Mouse (Mus musculus) embryonic stem cell, embryonic (primary cell): ENCODE results near the gene Olfr71.

Experiments
- CTCF ChIA-PET, 4 experiments: fragments of 300-600 bp in 2 of 4; fragments of 350-600 bp in 2 of 4; sonication (Branson Sonifier 250); formaldehyde crosslinking; loops; one replicate each; lab custom pipeline; 2022; ENCODE audit warnings: inconsistent platforms in 2 of 4; lab: Charles Lee
- POLR2A ChIA-PET, 4 experiments: fragments of 300-600 bp in 2 of 4; fragments of 350-600 bp in 2 of 4; sonication (Branson Sonifier 250); formaldehyde crosslinking; loops; one replicate each; lab custom pipeline; 2022; ENCODE audit warnings: antibody characterized with exemption in 4 of 4, inconsistent platforms in 1 of 4; lab: Charles Lee

Gene Olfr71

DNA sequence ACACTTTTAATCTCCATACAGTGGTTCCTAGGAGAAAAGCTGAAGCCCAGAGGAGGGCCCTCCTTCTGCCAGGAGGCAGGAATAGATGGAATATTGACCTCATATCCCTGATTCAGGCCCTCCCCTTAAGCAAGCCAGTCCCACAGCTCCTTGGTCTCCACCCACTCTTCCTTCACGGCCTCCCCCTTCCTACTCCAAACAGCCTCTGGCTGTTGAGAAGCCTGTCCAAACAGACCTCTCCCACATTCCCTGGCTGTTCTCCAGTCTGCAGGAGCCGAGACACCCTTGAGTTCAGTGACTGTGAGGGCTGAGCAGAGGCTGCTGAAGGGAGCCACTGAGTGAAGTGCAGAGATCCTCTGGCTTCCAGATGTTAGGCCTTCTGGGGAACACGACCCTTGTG lies 16.9 kb upstream of the Olfr71 start, which contains the start of gene Hrct1:
Gene Hrct1 (plus strand): TSS at position 194 of the 400 bp plus-strand sequence.
- ChIA-PET POLR2A (interaction anchor here in 2 of 4 experiments (0.8 to 2.3 kb wide), 5 partner anchors 13 to 285 kb away, joined by 3 to 8 read pairs (median 4); no protein-coding TSS in a partner anchor), CTCF (interaction anchor here (0.5 to 2.6 kb wide), 10 partner anchors 34 to 1237 kb away, joined by 3 to 10 read pairs (median 4); no protein-coding TSS in a partner anchor)

DNA sequence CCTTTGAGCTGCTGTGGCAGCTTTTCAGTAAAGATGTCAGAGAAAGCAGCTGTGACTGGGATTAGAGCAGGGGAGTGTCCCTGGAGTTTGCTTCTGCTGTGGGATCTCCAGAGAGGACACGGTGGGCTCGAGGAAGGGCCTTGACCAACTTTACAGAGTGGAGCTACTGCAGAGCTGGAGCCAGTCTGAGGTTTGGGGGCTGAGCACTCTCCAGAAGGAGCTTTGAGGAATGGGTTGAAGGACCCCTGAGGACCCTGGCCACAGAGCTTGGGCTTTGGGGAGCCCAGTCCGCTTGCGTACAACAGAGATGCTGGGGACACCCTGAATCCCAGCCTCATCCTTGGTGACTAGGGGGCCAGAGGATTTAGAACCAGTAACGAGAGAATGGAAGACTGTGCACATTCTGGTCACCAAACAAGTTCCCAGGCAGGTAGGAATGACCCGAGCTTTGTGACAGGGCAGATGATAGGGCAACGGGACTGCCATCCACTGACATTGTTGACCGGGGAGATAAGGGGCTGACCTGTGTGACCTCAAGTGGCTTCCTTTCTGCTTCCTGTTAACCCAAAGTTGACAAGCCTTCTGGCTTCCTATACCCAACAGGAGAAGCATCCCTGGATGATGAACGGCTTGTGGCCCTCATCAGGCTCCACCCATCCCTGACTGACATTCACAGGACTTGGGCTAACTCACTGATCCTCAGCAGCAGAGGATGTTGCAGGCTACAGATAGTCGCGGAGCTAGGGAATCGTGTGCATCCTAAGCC lies 16.4 kb upstream of the Olfr71 start:
- CTCF ChIA-PET: interaction anchor here (0.5 to 2.6 kb wide), 15 partner anchors 12 to 1238 kb away, joined by 3 to 10 read pairs (median 4); no protein-coding TSS in a partner anchor
- POLR2A ChIA-PET: interaction anchor here in 3 of 4 experiments (0.6 to 1.6 kb wide), 7 partner anchors 13 to 286 kb away, joined by 3 to 5 read pairs (median 4); no protein-coding TSS in a partner anchor

DNA sequence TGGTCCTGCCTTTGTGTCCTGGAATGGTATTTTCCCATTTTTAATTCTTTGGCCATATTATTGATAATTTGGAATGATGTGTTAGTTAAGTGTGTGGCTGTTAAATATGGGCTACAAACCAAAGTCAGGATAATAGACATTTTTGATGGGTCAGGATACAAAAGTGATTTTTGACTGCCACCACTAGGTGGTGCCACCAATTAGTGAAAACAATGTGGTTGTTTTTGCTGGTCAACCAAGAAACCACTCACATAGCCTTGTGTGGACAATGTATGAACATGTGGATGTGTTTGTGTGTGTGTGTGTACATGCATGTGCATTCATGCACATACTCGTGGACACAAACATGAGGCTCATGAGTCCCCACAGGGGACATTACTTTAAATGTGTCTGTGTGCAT lies 14.7 kb upstream of the Olfr71 start:
- POLR2A ChIA-PET: no interaction called here
- CTCF ChIA-PET: interaction anchor here in 2 of 4 experiments (0.8 to 1.2 kb wide), 3 partner anchors 11 to 201 kb away, joined by 3 to 5 read pairs (median 3); no protein-coding TSS in a partner anchor

DNA sequence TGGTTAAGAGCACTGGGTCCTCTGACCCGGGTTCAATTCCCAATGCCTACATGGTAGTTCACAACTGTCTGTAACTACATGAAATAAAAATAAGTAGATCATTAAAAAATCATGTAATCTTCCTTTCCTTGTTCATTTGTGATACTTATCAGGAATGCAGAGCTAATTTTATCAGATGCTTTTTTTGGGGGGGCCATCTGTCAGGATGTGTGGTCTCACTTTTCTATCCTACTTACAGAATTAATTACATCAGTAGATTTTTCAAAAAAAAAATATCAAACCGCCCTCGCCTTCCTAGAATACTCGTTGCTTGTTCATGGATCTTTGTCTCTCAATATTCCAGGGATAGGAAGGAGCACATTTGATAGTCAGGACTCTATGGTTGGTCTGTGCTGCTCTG lies 12.1 kb upstream of the Olfr71 start:
- POLR2A ChIA-PET: interaction anchor here in 1 of 4 experiments (0.6 to 1.8 kb wide), 2 partner anchors 9 to 55 kb away, joined by 3 to 5 read pairs; no protein-coding TSS in a partner anchor

DNA sequence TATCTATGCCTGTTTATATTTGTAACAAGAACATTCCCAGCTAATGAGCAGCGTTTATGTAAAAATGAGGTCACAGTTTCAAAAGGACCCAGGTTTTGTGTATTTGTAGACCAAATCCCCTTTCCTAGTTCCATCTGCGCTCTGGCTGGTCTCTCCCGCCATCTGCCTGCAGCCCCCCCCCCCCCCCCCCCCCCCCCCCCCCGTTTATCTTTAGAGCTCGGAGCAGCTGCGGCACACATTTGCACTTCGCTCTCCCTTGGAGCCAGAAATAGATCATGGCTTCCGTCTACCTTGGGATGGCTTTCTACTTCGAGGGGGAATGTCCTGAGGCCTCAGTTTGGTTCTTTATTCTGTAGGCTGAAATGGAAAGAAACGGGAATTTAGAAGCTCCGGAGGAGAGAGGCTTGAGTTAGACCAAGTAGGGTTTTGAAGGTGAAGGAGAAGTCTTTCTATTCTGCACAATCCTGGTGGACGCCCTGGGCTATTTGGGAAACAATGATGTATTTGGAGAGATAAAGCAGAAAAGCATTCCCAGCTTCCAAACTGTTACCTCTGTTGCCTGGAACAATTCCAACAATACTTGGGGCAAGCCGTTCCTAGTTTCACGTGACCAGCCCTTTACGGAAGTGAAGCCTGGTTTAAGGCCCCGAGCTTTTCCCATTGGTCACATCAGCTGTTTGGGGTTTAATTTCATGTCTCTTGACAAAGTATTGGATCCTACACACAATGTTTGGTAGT lies 10.6 kb upstream of the Olfr71 start:
- POLR2A ChIA-PET: interaction anchor here in 3 of 4 experiments (0.5 to 1.8 kb wide), 8 partner anchors 10 to 348 kb away, joined by 3 to 6 read pairs (median 4); no protein-coding TSS in a partner anchor
- CTCF ChIA-PET: interaction anchor here (0.6 to 1.5 kb wide), 13 partner anchors 8 to 339 kb away, joined by 3 to 7 read pairs (median 4); partner anchors contain the start of gene Rusc2 (in 1 of the 4)

More for the DNA sequence above, 12.1 kb upstream of the Olfr71 start:
- CTCF ChIA-PET: interaction anchor here in 3 of 4 experiments (0.6 to 1.4 kb wide), 3 partner anchors 10 to 402 kb away, joined by 4 to 6 read pairs (median 6); no protein-coding TSS in a partner anchor

DNA sequence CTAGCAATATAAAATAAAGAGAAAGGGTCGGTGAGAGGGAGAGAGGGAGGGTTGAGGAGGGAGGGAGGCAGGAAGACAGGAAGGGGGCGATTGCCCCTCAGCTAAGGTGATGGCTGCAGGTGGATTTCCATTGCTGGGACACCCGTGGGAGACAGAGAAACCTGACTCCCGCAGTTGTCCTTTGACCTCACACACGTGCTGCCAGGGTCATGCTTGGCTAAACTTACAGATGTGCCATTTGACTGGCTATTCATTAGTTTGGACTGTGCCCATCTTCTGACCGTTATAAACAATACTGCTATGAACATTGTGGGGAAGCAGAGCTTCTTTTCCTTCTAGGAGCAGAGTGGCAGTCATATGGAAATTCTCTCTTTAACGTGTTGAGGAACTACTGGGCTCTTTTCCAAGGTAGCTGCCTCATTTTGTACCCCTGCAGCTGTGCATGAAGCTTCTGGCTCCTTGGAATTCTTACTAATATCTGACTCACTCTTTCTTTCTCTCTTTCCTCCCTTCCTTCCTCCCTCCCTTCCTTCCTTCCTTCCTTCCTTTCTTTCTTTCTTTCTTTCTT lies 3.7 kb upstream of the Olfr71 start:
- POLR2A ChIA-PET: interaction anchor here in 2 of 4 experiments (0.7 to 1.5 kb wide), 2 partner anchors 39 to 42 kb away, joined by 3 read pairs; no protein-coding TSS in a partner anchor
- CTCF ChIA-PET: interaction anchor here (0.6 to 2.8 kb wide), 10 partner anchors 8 to 109 kb away, joined by 3 to 26 read pairs (median 4); partner anchors contain the start of gene Npr2 (in 1 of the 4)

DNA sequence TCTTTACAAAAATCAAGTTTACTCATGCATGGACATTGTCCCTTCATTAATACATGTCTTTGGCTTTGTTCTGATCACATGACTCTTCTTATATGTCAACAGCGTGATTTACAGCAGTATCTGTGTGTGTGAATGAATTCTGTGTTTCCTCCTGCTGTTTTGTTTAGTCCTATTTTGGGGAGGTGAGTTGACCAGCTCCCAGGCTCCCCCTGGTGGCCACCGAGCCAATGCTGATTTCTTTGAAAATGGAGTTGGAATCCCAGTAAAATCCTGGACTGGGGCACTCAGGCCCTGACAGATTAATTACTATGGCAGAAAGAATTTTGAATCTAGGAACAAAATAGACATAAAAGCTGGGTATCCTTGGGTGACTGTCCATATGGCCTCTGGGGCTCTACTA lies 1.8 kb upstream of the Olfr71 start:
- POLR2A ChIA-PET: interaction anchor here in 2 of 4 experiments (0.7 to 1.0 kb wide), 5 partner anchors 31 to 177 kb away, joined by 3 to 8 read pairs (median 3); partner anchors contain the start of genes Gba2 (in 1 of the 2) and Rgp1 (in 1 of the 2)
- CTCF ChIA-PET: interaction anchor here (0.6 to 2.8 kb wide), 44 partner anchors 8 to 283 kb away, joined by 3 to 26 read pairs (median 4); partner anchors contain the start of genes Npr2 (in 3 of the 4), Ccdc107 (in 1 of the 4), Fam166b (in 1 of the 4) and Gba2 (in 1 of the 4)

DNA sequence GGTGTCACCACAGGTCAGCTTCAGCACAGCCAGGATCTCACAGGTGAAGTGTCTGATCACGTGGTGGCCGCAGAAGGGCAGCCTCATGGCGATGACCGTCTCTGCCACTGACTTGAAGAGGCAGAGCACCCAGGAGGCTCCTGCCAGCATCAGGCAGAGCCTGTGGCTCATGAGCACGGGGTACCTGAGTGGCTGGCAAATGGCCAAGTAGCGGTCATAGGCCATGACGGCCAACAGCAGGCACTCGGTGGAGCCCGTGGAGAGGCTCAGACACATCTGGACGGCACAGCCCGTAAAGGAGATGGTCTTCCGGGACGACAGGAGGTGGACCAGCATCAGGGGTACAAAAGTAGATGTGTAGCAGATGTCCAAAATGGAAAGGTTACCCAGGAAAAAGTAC lies 4.1 kb downstream of the Olfr71 start:
- POLR2A ChIA-PET: interaction anchor here in 1 of 4 experiments (1.2 kb wide), 1 partner anchor 14 kb away, joined by 6 read pairs; no protein-coding TSS in a partner anchor
- CTCF ChIA-PET: interaction anchor here in 2 of 4 experiments (0.6 to 1.3 kb wide), 3 partner anchors 76 to 185 kb away, joined by 3 to 4 read pairs (median 3); no protein-coding TSS in a partner anchor

DNA sequence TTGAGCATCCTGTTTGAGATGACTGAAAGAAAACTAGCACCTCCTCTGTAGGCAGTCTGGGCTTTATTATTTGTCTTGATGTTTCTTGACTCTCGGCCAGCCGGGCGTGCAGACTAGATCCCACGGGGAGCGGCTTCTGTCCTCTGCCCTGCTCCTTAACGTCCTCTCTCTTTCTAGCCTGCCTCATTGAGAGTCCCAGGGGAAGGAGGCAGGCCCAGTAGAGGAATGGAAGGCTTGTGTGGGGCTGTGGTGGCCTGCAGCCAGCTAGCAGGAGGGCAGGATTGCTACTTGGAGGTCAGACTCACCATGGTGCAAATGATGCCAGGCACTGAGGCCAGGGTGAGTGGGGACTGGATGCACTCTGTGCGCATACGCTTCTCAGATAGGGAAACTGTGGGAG lies 6.2 kb downstream of the Olfr71 start:
- ChIA-PET CTCF (interaction anchor here (0.5 to 3.2 kb wide), 32 partner anchors 8 to 565 kb away, joined by 3 to 23 read pairs (median 4); partner anchors contain the start of gene Npr2 (in 1 of the 4)), POLR2A (interaction anchor here in 1 of 4 experiments (0.7 kb wide), 1 partner anchor 187 kb away, joined by 3 read pairs; no protein-coding TSS in a partner anchor)

DNA sequence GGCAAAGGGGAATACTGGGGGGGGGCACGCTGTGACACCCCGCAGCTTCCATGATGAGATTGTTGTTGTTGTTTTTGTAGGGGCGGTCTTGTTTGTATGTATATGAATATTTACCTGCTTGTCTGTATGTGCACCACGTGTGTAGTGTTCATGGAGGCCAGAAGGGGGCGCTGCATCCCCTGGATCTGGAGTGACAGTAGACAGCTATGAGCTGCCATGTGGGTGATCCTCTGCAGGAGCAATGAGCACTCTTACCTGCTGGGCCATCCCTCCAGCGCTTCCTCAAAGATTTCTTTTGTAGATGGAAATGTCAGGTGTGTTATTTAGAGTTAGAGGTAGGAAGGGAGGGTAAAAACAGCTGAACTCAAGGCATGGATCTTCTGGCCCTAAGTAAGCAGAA lies 6.6 kb downstream of the Olfr71 start:
- CTCF ChIA-PET: interaction anchor here (0.5 to 3.2 kb wide), 31 partner anchors 8 to 565 kb away, joined by 3 to 23 read pairs (median 4); partner anchors contain the start of gene Npr2 (in 1 of the 4)
- POLR2A ChIA-PET: no interaction called here

DNA sequence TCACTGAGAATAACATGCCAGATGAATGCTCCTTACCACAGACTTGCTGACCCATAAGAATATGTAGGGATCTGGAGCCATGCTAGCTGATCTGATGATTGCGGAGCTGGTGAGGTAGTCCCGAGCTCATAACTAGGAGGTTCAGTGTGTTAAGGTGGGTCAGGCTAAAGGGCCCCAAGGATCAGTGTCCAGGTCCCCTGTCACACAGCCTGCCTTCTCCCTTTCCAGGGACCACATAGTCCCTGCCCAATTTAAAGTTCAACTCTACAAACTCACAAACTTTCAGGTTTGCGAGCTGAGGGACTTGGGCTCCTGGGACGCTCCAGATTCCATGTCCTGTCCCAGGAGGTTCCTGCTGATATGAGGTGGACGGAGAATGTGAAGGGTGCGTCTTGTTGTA lies 9.3 kb downstream of the Olfr71 start, which contains the start of gene Olfr70:
Gene Olfr70 (minus strand): TSS at position 101 of the 400 bp plus-strand sequence.
- ChIA-PET CTCF (interaction anchor here in 1 of 4 experiments (1.0 kb wide), 1 partner anchor 29 kb away, joined by 3 read pairs; no protein-coding TSS in a partner anchor), POLR2A (no interaction called here)

DNA sequence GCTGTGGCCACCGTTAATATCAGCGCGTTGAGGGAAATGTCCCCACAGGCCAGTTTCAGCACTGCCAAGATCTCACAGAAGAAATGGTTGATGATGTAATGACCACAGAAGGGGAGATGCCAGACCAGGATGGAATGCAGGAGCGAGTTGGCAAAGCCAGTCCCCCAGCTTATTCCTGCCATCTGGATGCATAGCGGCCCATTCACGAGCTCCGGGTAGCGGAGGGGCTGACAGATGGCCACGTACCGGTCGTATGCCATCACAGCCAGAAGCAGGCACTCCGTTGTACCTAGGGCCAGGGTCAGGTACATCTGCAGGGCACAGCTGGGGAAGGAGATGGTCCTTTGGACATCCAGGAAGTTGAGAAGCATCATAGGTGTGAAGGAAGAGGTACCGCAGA lies 13.5 kb downstream of the Olfr71 start:
- CTCF ChIA-PET: interaction anchor here in 3 of 4 experiments (0.6 to 2.5 kb wide), 5 partner anchors 11 to 437 kb away, joined by 3 to 10 read pairs (median 4); no protein-coding TSS in a partner anchor
- POLR2A ChIA-PET: interaction anchor here in 1 of 4 experiments (1.5 kb wide), 1 partner anchor 8 kb away, joined by 3 read pairs; no protein-coding TSS in a partner anchor

DNA sequence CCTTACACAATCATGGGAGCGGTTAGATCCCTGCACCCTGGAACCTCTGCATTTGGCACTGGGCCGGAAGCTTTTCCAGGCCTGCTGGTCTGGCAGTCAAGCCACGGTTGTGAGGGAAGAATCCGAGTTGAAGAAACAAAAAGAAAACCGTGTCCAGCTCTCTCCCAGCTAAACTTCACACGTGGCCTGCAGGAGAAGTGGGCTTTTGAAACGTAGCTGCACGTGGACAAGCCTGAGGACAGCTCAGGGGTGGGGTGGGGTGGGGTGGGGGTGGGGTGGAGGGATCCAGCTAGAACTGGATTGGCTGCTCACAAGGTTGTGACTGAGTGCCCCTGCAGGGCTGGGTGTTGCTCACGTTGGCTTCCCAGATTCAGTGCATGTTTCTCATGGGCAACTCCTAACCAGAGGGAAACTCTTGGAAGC lies 14.8 kb downstream of the Olfr71 start:
- ChIA-PET POLR2A (interaction anchor here in 2 of 4 experiments (0.7 to 1.9 kb wide), 7 partner anchors 8 to 48 kb away, joined by 3 to 10 read pairs (median 3); no protein-coding TSS in a partner anchor), CTCF (interaction anchor here (0.5 to 2.5 kb wide), 19 partner anchors 8 to 971 kb away, joined by 3 to 10 read pairs (median 3); no protein-coding TSS in a partner anchor)

DNA sequence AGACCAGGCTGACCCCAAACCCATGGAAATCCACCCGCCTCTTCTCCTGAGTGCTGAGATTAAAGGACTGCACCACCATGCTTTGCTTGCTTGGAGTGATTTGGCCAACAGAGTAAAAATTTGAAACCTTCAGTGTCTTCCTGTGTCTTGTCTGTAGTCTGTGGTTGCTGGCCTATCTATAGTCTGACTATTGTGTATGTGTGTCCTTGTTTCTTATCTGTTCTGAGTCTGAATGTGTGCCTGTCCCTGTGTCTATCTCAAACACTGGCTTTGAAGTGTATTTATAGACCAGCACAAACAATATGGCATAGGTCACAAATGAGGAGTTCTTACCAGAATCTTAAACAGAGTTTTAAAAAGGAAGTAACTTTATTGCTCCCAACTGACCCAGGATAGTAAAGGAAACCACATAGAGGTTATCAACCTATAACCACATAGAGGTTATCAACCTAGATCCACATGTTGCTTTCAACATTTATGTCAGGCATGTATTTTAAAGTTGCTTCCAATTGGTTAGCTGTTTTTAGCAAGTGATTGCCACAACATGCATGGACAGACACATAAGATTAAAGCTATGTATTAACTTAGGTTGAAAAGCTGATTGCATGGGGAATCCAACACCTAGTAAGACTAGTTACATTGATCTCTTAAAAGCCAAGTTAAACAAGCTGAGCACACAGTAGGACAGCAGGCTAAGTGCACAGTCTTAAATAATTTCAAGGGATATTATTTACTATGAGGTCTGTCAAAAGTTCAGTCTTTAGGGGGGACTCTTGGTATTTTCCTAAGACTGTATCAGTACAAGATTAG lies 15.4 kb downstream of the Olfr71 start:
- ChIA-PET CTCF (interaction anchor here (0.5 to 2.5 kb wide), 19 partner anchors 9 to 972 kb away, joined by 3 to 10 read pairs (median 4); no protein-coding TSS in a partner anchor), POLR2A (interaction anchor here in 2 of 4 experiments (0.7 to 1.9 kb wide), 6 partner anchors 8 to 48 kb away, joined by 3 to 10 read pairs (median 3); no protein-coding TSS in a partner anchor)

DNA sequence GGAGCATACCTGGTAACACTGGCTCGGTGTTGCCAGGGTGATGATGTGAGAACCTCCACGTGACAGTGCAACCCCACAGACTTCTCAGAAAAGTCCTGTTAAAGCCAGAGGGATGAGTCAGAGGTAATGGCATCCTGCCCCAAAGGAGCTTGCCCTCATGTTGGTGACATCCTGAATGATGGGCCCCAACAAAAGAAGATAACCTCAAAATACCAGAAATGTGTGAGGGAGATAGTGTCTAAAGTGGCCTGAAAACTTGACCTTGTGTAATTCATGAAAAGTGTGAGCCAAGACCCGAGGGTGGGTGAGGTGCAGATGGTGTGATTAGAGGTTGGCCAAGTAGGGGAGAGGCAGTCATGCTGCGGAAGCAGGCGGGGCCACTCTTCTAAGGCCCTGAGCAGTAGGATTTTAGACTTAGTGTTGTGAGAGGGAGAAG lies 16.2 kb downstream of the Olfr71 start:
- ChIA-PET POLR2A (interaction anchor here in 1 of 4 experiments (1.2 kb wide), 1 partner anchor 9 kb away, joined by 4 read pairs; no protein-coding TSS in a partner anchor), CTCF (interaction anchor here in 3 of 4 experiments (0.6 to 1.4 kb wide), 4 partner anchors 10 to 66 kb away, joined by 3 to 5 read pairs (median 4); no protein-coding TSS in a partner anchor)
